In the genomic region with DNA sequence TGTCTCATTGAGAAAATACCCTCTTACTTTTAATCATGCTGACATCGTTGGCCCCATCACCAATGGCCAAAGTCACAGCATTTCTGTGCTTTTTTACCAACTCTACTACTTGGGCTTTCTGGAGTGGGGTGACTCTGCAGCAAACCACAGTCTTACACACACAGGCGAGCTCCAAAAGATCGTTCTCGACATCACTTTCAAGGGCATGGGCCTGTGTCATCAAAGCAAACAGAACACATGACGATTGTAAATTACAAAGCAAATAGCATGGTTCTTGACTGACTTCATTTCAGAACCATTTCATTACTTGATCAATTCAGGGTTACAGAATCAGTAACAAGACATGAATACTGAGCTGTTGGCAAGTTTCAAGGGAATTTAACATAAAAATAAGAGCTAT, we compare ENCODE assay signal across 26 mouse cellular contexts.
"Had no signal": no experiment of that assay in that cellular context is flagged by ENCODE, and none has a peak within 500 bp of the region (broad histone marks: within the 10 kb centered on the region; RNA-seq: fewer than 3 reads in every experiment).

No protein-coding gene starts in this region.

- H3K4me1 ChIP-seq: heart, embryonic 10.5 days; heart, embryonic 12.5 days; hindbrain, embryonic 10.5 days; hindbrain, embryonic 12.5 days; intestine, embryonic 15.5 days; limb, embryonic 10.5 days; limb, embryonic 12.5 days had no signal

- ATAC-seq: hindbrain, embryonic 16.5 days; inflammation-experienced regulatory T-cells, adult 6 months; intestine, embryonic 15.5 days; intestine, postnatal 0 days had no signal

- H3K27me3 ChIP-seq: heart, embryonic 12.5 days; hindbrain, embryonic 12.5 days; intestine, embryonic 15.5 days; limb, embryonic 12.5 days had no signal

- H3K27ac ChIP-seq: heart, embryonic 10.5 days; hindbrain, embryonic 10.5 days; hindbrain, embryonic 12.5 days; hindbrain, embryonic 14.5 days; intestine, embryonic 15.5 days; layer of hippocampus, adult 2 months; left cerebral cortex, adult 2 months; limb, embryonic 10.5 days; limb, embryonic 12.5 days; liver, embryonic 14.5 days had no signal

- H3K9me3 ChIP-seq: heart, embryonic 10.5 days; heart, embryonic 12.5 days; hindbrain, embryonic 10.5 days; hindbrain, embryonic 12.5 days; intestine, embryonic 15.5 days; limb, embryonic 10.5 days; limb, embryonic 12.5 days had no signal

- H3K4me3 ChIP-seq: gastrocnemius, adult 2 months; heart, embryonic 10.5 days; heart, embryonic 12.5 days; hindbrain, embryonic 10.5 days; hindbrain, embryonic 12.5 days; intestine, embryonic 15.5 days; layer of hippocampus, adult 2 months; left cerebral cortex, adult 2 months; limb, embryonic 10.5 days; limb, embryonic 12.5 days had no signal

- H3K36me3 ChIP-seq: heart, embryonic 10.5 days; heart, embryonic 12.5 days; hindbrain, embryonic 10.5 days; hindbrain, embryonic 12.5 days; intestine, embryonic 15.5 days; limb, embryonic 10.5 days; limb, embryonic 12.5 days had no signal

- DNase-seq: gastrocnemius, adult 2 months; gastrocnemius, postnatal 10 days; gastrocnemius, postnatal 25 days; heart, adult 18-20 months; heart, postnatal 10 days; heart, postnatal 4 days; kidney, adult 18-20 months; kidney, adult 8-10 months; kidney, postnatal 10 days; kidney, postnatal 25 days; kidney, postnatal 4 days had no signal

- H3K4me2 ChIP-seq: heart, embryonic 12.5 days; hindbrain, embryonic 12.5 days; hindbrain, embryonic 14.5 days; intestine, embryonic 15.5 days; limb, embryonic 12.5 days; liver, embryonic 11.5 days had no signal

- H3K9ac ChIP-seq: heart, embryonic 12.5 days; hindbrain, embryonic 12.5 days; hindbrain, embryonic 14.5 days; intestine, embryonic 15.5 days; limb, embryonic 12.5 days; liver, embryonic 14.5 days had no signal
